Mouse (Mus musculus): ENCODE measurements around the gene Gm17617.

GRCm38 (mm10) chr13:55107694-55108093, 25.7 kb downstream of the Gm17617 start:
- TF ChIP-seq POLR2A (IDR thresholded peaks at IDR 0.05; ENCODE audit: borderline replicate concordance, insufficient read depth, low read length) (no peak), CTCF (IDR thresholded peaks at IDR 0.05; ENCODE audit: borderline replicate concordance, insufficient read depth, low read depth, low read length) (no peak)

Data from cerebellum, adult 2 months (tissue).